Mouse (Mus musculus): Measurements from ENCODE around the gene Wbp2. TPM values are rescaled to one million over a fixed set of nuclear protein-coding genes. Genes with fewer than 3 reads are reported as not detected.

Wbp2 gene
- polyA plus RNA-seq, 1 experiment, result 135 TPM

DNA sequence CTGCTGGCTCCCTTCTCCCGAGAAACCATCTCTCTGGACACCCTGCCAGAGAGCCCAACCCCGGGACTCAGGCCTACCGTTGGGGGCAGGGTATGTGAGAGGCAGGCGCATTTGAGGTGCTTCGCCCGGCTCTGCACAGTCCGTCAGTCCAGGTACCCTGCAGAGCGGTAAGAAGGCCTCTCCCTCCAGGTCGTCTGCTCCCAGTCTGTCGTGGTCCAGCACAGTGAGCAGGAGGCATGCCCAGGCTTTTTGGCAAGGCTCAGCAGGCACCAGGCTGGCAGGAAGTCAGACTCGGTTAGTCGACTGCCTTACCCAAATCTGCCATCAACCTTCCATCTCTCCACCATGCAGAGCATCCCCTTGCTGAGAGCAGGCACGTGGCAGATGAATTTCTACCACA is 23.2 kb downstream of the Wbp2 start:
- WGBS, result 80% methylated on average over 13 of the region's 13 CpGs
- Histone ChIP-seq H3K27ac (ENCODE audit: insufficient read depth, low read length) (no peak overlapping the region), H3K36me3 (ENCODE audit: control insufficient read depth, insufficient read depth, low read length) (peaks cover 46% of the 10 kb centered on the region), H3K4me1 (ENCODE audit: control insufficient read depth, insufficient read depth, insufficient read length) (no peaks in the 10 kb centered on the region), H3K4me3 (ENCODE audit: extremely low read depth, insufficient read depth, insufficient read length) (no peak overlapping the region), H3K27me3 (ENCODE audit: control insufficient read depth, insufficient read depth, low read length) (no peaks in the 10 kb centered on the region)
- DNase-seq (ENCODE audit: low read depth in 1 of 2, low spot score in 2 of 2), result no peak
- TF ChIP-seq CTCF (IDR thresholded peaks at IDR 0.05; ENCODE audit: extremely low read depth, insufficient read depth, insufficient read length, insufficient replicate concordance) (no peak), POLR2A (IDR thresholded peaks at IDR 0.05; ENCODE audit: low read depth, low read length) (no peak)

DNA sequence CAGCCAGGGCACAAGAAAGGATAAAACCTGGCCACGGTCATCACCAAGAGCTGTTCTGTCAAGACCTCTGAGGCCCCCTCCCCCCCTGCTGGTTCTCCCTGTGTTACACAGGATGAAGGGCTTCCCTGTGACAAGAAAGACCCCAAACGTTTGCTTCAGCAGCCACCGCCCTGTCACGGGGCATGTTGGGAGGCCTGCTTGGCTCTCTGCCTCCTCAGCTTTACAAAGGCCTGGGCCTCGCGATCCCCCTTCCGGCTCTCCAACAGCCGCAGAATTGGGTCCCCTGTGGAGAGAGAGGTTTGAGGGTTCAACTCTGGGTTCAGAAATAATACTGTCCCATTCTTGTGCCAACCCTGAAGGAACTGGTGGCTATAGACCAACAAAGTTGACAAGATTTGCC is 24.3 kb downstream of the Wbp2 start:
- TF ChIP-seq POLR2A (IDR thresholded peaks at IDR 0.05; ENCODE audit: low read depth, low read length) (no peak), CTCF (IDR thresholded peaks at IDR 0.05; ENCODE audit: extremely low read depth, insufficient read depth, insufficient read length, insufficient replicate concordance) (no peak)
- Histone ChIP-seq H3K27me3 (ENCODE audit: control insufficient read depth, insufficient read depth, low read length) (no peaks in the 10 kb centered on the region), H3K4me1 (ENCODE audit: control insufficient read depth, insufficient read depth, insufficient read length) (no peaks in the 10 kb centered on the region), H3K27ac (ENCODE audit: insufficient read depth, low read length) (no peak overlapping the region), H3K36me3 (ENCODE audit: control insufficient read depth, insufficient read depth, low read length) (peaks cover 46% of the 10 kb centered on the region), H3K4me3 (ENCODE audit: extremely low read depth, insufficient read depth, insufficient read length) (no peak overlapping the region)
- DNase-seq (ENCODE audit: low read depth in 1 of 2, low spot score in 2 of 2), result no peak
- WGBS, result 82% methylated on average over 8 of the region's 8 CpGs

DNA sequence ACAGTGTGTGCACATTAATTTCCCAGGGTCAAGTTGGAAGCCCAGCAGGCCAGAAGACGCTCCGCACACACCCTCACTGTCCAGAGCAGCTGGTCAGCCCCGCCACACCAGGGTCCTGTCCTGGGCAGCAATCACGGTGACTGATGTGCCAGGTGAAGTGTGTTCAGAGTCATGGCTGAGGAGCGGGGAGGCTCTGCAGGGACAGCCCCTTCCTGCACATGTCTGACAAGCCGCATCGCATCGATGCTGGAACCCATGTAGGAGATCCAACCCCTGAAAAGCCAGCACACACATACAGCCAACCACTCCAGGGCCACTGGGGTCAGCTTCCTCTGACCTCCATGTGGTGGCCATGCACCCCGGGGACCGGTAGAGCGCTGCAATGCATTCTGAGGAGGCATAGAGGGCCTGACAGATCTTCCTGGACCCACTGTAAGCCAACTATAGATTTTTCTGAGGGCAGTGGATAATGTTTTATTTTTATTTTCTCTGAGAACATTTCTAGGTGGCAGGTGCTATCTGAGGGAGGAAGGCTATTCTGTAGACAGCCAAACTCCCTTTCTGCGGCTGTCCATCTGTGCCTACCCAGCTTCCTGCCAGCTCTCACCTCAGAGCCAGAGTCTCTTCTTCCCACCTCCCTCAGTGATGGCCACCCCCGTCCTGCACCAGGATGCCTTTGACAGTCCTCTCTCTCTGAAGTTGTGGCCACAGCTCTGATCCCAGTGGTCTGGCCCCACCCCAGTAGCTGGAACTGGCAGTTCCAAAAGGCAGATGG is 25.0 kb downstream of the Wbp2 start:
- Histone ChIP-seq H3K4me1 (ENCODE audit: control insufficient read depth, insufficient read depth, insufficient read length) (no peaks in the 10 kb centered on the region), H3K27me3 (ENCODE audit: control insufficient read depth, insufficient read depth, low read length) (no peaks in the 10 kb centered on the region), H3K4me3 (ENCODE audit: extremely low read depth, insufficient read depth, insufficient read length) (no peak overlapping the region), H3K36me3 (ENCODE audit: control insufficient read depth, insufficient read depth, low read length) (peaks cover 51% of the 10 kb centered on the region), H3K27ac (ENCODE audit: insufficient read depth, low read length) (no peak overlapping the region)
- DNase-seq (ENCODE audit: low read depth in 1 of 2, low spot score in 2 of 2), result no peak
- WGBS, result 92% methylated on average over 13 of the region's 13 CpGs
- TF ChIP-seq CTCF (IDR thresholded peaks at IDR 0.05; ENCODE audit: extremely low read depth, insufficient read depth, insufficient read length, insufficient replicate concordance) (no peak), POLR2A (IDR thresholded peaks at IDR 0.05; ENCODE audit: low read depth, low read length) (no peak)

DNA sequence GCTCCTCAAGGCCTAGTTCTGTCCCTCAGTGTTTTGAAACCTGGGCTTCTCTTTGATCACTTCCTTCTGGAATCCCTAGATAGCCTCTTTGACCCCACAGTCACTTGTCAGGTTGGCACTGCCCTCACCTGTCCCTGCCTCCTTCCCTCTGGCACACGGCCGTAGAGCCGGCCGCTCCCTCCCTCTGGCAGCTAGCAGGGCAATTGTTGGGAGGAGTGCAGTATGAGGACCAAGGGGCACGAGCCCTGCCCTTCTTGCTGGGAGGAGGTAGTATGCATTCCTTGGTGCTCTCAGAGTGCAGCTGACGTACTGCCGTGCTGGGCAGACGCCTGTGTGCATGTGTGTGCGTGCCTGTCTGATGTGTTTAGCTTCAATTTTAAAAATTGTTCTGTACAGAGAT is 26.2 kb downstream of the Wbp2 start:
- Histone ChIP-seq H3K27ac (ENCODE audit: insufficient read depth, low read length) (no peak overlapping the region), H3K36me3 (ENCODE audit: control insufficient read depth, insufficient read depth, low read length) (peaks cover 59% of the 10 kb centered on the region)
- 94% methylated on average over 9 of the region's 9 CpGs for WGBS

DNA sequence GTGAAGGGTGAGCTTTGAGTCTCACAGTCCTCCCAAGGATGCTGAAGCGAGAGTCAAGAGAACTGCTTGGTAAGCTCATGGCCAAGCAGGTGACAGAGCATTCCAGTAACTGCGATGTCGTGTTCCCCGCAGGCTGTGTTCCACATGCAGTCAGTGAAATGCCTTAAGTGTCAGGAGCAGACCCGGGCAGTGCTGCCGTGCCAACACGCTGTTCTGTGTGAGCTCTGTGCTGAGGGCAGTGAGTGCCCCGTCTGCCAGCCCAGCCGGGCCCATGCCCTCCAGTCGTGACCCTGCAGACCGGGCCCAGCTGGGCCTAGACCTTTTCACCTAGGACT is 27.1 kb downstream of the Wbp2 start:
- DNase-seq (ENCODE audit: low read depth in 1 of 2, low spot score in 2 of 2), result no peak
- Histone ChIP-seq H3K4me1 (ENCODE audit: control insufficient read depth, insufficient read depth, insufficient read length) (no peaks in the 10 kb centered on the region), H3K27me3 (ENCODE audit: control insufficient read depth, insufficient read depth, low read length) (no peaks in the 10 kb centered on the region), H3K4me3 (ENCODE audit: extremely low read depth, insufficient read depth, insufficient read length) (no peak overlapping the region), H3K27ac (ENCODE audit: insufficient read depth, low read length) (no peak overlapping the region), H3K36me3 (ENCODE audit: control insufficient read depth, insufficient read depth, low read length) (peaks cover 59% of the 10 kb centered on the region)
- WGBS, result 95% methylated on average over 11 of the region's 11 CpGs
- TF ChIP-seq CTCF (IDR thresholded peaks at IDR 0.05; ENCODE audit: extremely low read depth, insufficient read depth, insufficient read length, insufficient replicate concordance), result no peak
- TF ChIP-seq POLR2A (IDR thresholded peaks at IDR 0.05; ENCODE audit: low read depth, low read length), result no peak

More for the DNA sequence above, 26.2 kb downstream of the Wbp2 start:
- H3K27me3 ChIP-seq (ENCODE audit: control insufficient read depth, insufficient read depth, low read length), result no peaks in the 10 kb centered on the region
- no peak for TF ChIP-seq POLR2A (IDR thresholded peaks at IDR 0.05; ENCODE audit: low read depth, low read length)
- no peak for TF ChIP-seq CTCF (IDR thresholded peaks at IDR 0.05; ENCODE audit: extremely low read depth, insufficient read depth, insufficient read length, insufficient replicate concordance)
- no peak overlapping the region for H3K4me3 ChIP-seq (ENCODE audit: extremely low read depth, insufficient read depth, insufficient read length)
- DNase-seq (ENCODE audit: low read depth in 1 of 2, low spot score in 2 of 2), result no peak
- H3K4me1 ChIP-seq (ENCODE audit: control insufficient read depth, insufficient read depth, insufficient read length), result no peaks in the 10 kb centered on the region

DNA sequence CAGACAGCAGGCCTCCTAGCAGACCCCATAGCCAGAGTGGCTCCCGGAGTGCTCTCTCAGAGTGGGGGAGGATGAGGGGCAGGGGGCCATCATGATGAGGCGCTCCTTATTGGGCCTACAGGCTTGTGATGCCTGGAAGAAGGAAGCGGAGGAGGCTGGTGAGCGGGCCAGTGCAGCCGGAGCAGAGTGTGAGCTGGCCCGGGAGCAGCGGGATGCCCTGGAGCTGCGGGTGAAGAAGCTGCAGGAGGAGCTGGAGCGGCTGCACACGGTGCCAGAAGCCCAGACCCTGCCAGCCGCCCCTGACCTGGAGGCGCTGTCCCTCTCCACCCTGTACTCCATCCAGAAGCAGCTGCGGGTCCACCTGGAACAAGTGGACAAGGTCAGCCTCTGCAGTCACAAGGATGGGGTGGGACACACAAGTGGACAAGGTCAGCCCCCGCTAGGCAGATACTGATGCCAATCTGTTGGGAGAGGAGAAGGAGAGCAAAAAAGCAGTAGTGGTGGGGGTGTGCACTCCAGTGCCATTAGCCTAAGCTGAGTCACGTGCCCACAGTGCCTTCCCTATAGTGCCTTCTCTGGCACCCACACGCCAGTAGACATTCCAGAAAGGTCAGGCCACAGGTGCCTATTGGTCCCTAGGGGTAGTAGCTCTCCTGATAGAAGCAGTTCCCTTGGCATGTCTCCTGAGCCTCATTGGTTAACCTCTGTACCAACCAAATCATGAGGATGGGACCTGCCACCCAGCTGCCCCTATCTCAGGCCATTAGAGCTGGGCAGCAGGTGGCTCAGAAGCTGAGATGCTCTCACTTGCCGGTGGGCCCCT is 27.7 kb downstream of the Wbp2 start:
- 95% methylated on average over 17 of the region's 17 CpGs for WGBS
- H3K27me3 ChIP-seq (ENCODE audit: control insufficient read depth, insufficient read depth, low read length), result no peaks in the 10 kb centered on the region
- no peak overlapping the region for H3K27ac ChIP-seq (ENCODE audit: insufficient read depth, low read length)
- H3K4me1 ChIP-seq (ENCODE audit: control insufficient read depth, insufficient read depth, insufficient read length), result no peaks in the 10 kb centered on the region
- no peak for TF ChIP-seq CTCF (IDR thresholded peaks at IDR 0.05; ENCODE audit: extremely low read depth, insufficient read depth, insufficient read length, insufficient replicate concordance)
- TF ChIP-seq POLR2A (IDR thresholded peaks at IDR 0.05; ENCODE audit: low read depth, low read length), result no peak
- no peak overlapping the region for H3K4me3 ChIP-seq (ENCODE audit: extremely low read depth, insufficient read depth, insufficient read length)
- H3K36me3 ChIP-seq (ENCODE audit: control insufficient read depth, insufficient read depth, low read length), result peaks cover 59% of the 10 kb centered on the region
- DNase-seq (ENCODE audit: low read depth in 1 of 2, low spot score in 2 of 2), result no peak

Measured in spleen, adult 2 months (tissue).